Mouse (Mus musculus) limb, embryonic 14.5 days (tissue): ENCODE measurements around the gene Nrxn3. TPM values are rescaled to one million over a fixed set of nuclear protein-coding genes. Genes with fewer than 3 reads are reported as not detected.

Experiments
- ATAC-seq: fragments of 200-750 bp; cut with Nextera tagmentation; 2 replicates; pipeline ENCODE4 v1.8.0; 2017; ENCODE audit warnings: low read depth, moderate number of reproducible peaks, moderate TSS enrichment; ENCODE audit not compliant: low FRiP score
- DNase-seq: peaks from one replicate; pipeline ENCODE4 v3.0.0-alpha.2; 2015; ENCODE audit warnings: low spot score
- H3K27ac ChIP-seq: fragments of 300-500 bp; sonication (generic); replicated peaks from 2 replicates; pipeline ENCODE4 v1.5.1; 2014; ENCODE audit warnings: low read depth, mild to moderate bottlenecking, low read length, moderate library complexity, mixed read lengths
- H3K27me3 ChIP-seq: fragments of 300-500 bp; sonication (generic); 2 replicates; pipeline ENCODE4 v1.6.1; 2014; ENCODE audit warnings: low read length, mixed read lengths; ENCODE audit not compliant: control insufficient read depth, insufficient read depth
- H3K36me3 ChIP-seq: fragments of 300-500 bp; sonication (generic); 2 replicates; pipeline ENCODE4 v1.6.1; 2014; ENCODE audit warnings: mild to moderate bottlenecking, low read length, moderate library complexity, mixed read lengths; ENCODE audit not compliant: control insufficient read depth, insufficient read depth
- H3K4me1 ChIP-seq: fragments of 300-500 bp; sonication (generic); 2 replicates; pipeline ENCODE4 v1.6.1; 2014; ENCODE audit warnings: antibody characterized with exemption, low read length, mixed read lengths; ENCODE audit not compliant: control insufficient read depth, insufficient read depth
- H3K4me2 ChIP-seq: fragments of 300-500 bp; sonication (generic); replicated peaks from 2 replicates; pipeline ENCODE4 v1.6.1; 2014; ENCODE audit warnings: low read depth, mild to moderate bottlenecking, low read length, moderate library complexity; ENCODE audit not compliant: severe bottlenecking
- H3K4me3 ChIP-seq: fragments of 300-500 bp; sonication (generic); replicated peaks from 2 replicates; pipeline ENCODE4 v1.5.1; 2014; ENCODE audit warnings: low read length
- H3K9ac ChIP-seq: fragments of 300-500 bp; sonication (generic); 2 replicates; pipeline ENCODE4 v1.6.1; 2014; ENCODE audit warnings: mild to moderate bottlenecking, low read depth, low read length, moderate library complexity; ENCODE audit not compliant: severe bottlenecking
- H3K9me3 ChIP-seq: fragments of 300-500 bp; sonication (generic); 2 replicates; pipeline ENCODE4 v1.6.1; 2016; ENCODE audit warnings: low read length; ENCODE audit not compliant: control insufficient read depth
- POLR2A ChIP-seq: fragments of 200-500 bp; IDR thresholded peaks from 2 replicates; pipeline ENCODE4 v1.8.0; 2012; ENCODE audit warnings: inconsistent platforms, mild to moderate bottlenecking, moderate library complexity, borderline replicate concordance; ENCODE audit not compliant: insufficient read depth, insufficient read length; ENCODE audit errors: extremely low read depth
- WGBS: fragments of 180-500 bp; shearing (Covaris S2); extraction: QIAGEN DNeasy Blood & Tissue Kit; methylation state at CpG from one replicate; pipeline ENCODE4 v1.1.7; 2014; 5-methylcytosine and 5-hydroxymethylcytosine counted together
- polyA plus RNA-seq, 2 experiments: library from polyadenylated mRNA; depleted of rRNA in 1 of 2; stranded (reverse) in 1 of 2; unstranded in 1 of 2; fragments of >200 nt; fragmentation: Nextera tagmentation in 1 of 2; extraction: Ambion mirVana in 1 of 2; gene quantifications; 2 replicates each; pipeline versions ENCODE4 v1.2.1 to v1.2.3; 2012 to 2014

Gene Nrxn3
- polyA plus RNA-seq, 2 experiments = 0.74 to 1.4 TPM

- WGBS = 35% methylated on average over 5 of the region's 5 CpGs
- H3K4me3 ChIP-seq = no peak overlapping the region
- no peaks in the 10 kb centered on the region for H3K27me3 ChIP-seq
- no peak for DNase-seq
- no peak overlapping the region for H3K9ac ChIP-seq
- no peaks in the 10 kb centered on the region for H3K9me3 ChIP-seq
- ATAC-seq = no peak
- no peak overlapping the region for H3K4me2 ChIP-seq
- H3K36me3 ChIP-seq = no peaks in the 10 kb centered on the region
- H3K4me1 ChIP-seq = peaks cover 7% of the 10 kb centered on the region
- no peak overlapping the region for H3K27ac ChIP-seq
- TF ChIP-seq POLR2A = no peak
Measured at GRCm38 (mm10) chr12:90131927-90132869, 1409.5 kb downstream of the Nrxn3 start.

GRCm38 (mm10) chr12:90142011-90142410 is 1419.3 kb downstream of the Nrxn3 start:
- 76% methylated on average over 2 of the region's 2 CpGs for WGBS
- no peak overlapping the region for H3K27ac ChIP-seq
- H3K4me1 ChIP-seq = no peaks in the 10 kb centered on the region
- H3K4me3 ChIP-seq = no peak overlapping the region
- H3K9me3 ChIP-seq = no peaks in the 10 kb centered on the region
- H3K27me3 ChIP-seq = no peaks in the 10 kb centered on the region
- H3K36me3 ChIP-seq = no peaks in the 10 kb centered on the region
- H3K9ac ChIP-seq = no peak overlapping the region
- ATAC-seq (no peak), DNase-seq (no peak)
- no peak overlapping the region for H3K4me2 ChIP-seq
- TF ChIP-seq POLR2A = no peak

GRCm38 (mm10) chr12:90144247-90144646 is 1421.6 kb downstream of the Nrxn3 start:
- H3K27me3 ChIP-seq = no peaks in the 10 kb centered on the region
- H3K4me3 ChIP-seq = no peak overlapping the region
- H3K27ac ChIP-seq = no peak overlapping the region
- ATAC-seq (no peak), DNase-seq (no peak)
- H3K9ac ChIP-seq = no peak overlapping the region
- WGBS = 81% methylated on average over 3 of the region's 3 CpGs
- H3K9me3 ChIP-seq = no peaks in the 10 kb centered on the region
- no peak for TF ChIP-seq POLR2A
- H3K36me3 ChIP-seq = no peaks in the 10 kb centered on the region
- no peak overlapping the region for H3K4me2 ChIP-seq
- H3K4me1 ChIP-seq = no peaks in the 10 kb centered on the region

- H3K4me1 ChIP-seq = no peaks in the 10 kb centered on the region
- DNase-seq (no peak), ATAC-seq (no peak)
- no peak overlapping the region for H3K27ac ChIP-seq
- H3K9me3 ChIP-seq = no peaks in the 10 kb centered on the region
- no peak overlapping the region for H3K4me2 ChIP-seq
- no peak overlapping the region for H3K9ac ChIP-seq
- no peaks in the 10 kb centered on the region for H3K27me3 ChIP-seq
- 83% methylated on average over 4 of the region's 4 CpGs for WGBS
- no peak overlapping the region for H3K4me3 ChIP-seq
- no peak for TF ChIP-seq POLR2A
- H3K36me3 ChIP-seq = no peaks in the 10 kb centered on the region
Measured at GRCm38 (mm10) chr12:90158131-90158772, 1435.6 kb downstream of the Nrxn3 start.

GRCm38 (mm10) chr12:90159911-90160310 is 1437.2 kb downstream of the Nrxn3 start:
- no peak for TF ChIP-seq POLR2A
- no peaks in the 10 kb centered on the region for H3K36me3 ChIP-seq
- H3K4me2 ChIP-seq = no peak overlapping the region
- H3K27ac ChIP-seq = no peak overlapping the region
- no peak overlapping the region for H3K9ac ChIP-seq
- no peaks in the 10 kb centered on the region for H3K27me3 ChIP-seq
- no peaks in the 10 kb centered on the region for H3K9me3 ChIP-seq
- no peaks in the 10 kb centered on the region for H3K4me1 ChIP-seq
- no peak overlapping the region for H3K4me3 ChIP-seq
- ATAC-seq (no peak), DNase-seq (no peak)
- WGBS = 97% methylated on average over 3 of the region's 3 CpGs
